7 mouse cellular contexts compared by ENCODE assay signal in the genomic region with DNA sequence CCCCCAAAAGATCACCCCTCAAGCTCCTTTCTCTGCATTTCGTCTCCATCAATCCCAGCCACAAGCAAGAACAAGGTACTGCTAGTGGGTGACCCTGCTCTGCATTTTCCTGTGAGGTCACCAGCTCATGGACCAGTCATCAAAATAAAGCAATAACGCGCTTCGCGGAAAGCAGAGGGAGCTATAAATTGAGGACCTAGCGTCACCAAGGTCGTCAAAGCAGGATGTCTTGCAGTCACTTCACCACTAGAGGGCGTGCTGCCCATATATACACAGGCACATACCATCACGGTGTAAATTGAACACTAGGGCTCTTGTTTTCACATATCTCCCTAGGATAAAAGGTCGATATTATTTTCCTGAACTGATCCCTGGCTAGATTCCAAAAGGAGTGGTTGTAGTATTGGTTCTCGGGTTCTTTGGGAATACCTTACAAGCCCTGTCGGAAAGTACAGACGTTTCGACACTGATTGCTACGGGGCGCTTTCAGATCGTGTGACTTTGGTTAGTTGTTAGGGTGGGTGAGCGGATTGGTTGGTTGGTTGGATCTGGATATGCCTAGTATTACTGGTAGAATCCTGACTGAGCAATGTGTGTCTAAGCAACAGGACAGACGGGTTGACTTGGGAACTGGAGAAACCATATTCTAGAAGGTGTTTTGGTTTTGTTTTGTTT.
DNase-seq lines count a peak whose midpoint lies in the region; ATAC-seq lines count a peak whose summit lies in the region.

No protein-coding gene starts in this region.

- no peaks in the 10 kb centered on the region for H3K9me3 ChIP-seq in intestine, embryonic 14.5 days (ENCODE audit: control insufficient read depth, low read length)

- 50% methylated on average over 19 of the region's 19 CpGs for WGBS in intestine, embryonic 14.5 days

- DNase-seq in adrenal gland, adult 18-20 months (ENCODE audit: low spot score in 2 of 2): peak; percentile 73
- peak; percentile 42 to 57 for DNase-seq in cerebellum, postnatal 4 days (ENCODE audit: low spot score in 2 of 2)
- peak; percentile 61 for DNase-seq in gastrocnemius, postnatal 14 days
- peak; percentile 71 for DNase-seq in intestine, embryonic 14.5 days (ENCODE audit: low spot score)
- DNase-seq in left cerebral cortex, postnatal 14 days (ENCODE audit: low spot score in 2 of 2): peak; percentile 73 to 82
- peak; percentile 75 for DNase-seq in skeletal muscle tissue, adult 2 months (ENCODE audit: low read depth, low spot score)

- H3K27ac ChIP-seq in intestine, embryonic 14.5 days (ENCODE audit: low read depth): no peak overlapping the region

- no peak overlapping the region for H3K4me3 ChIP-seq in intestine, embryonic 14.5 days (ENCODE audit: low read depth, low read length)

- no peaks in the 10 kb centered on the region for H3K4me1 ChIP-seq in intestine, embryonic 14.5 days (replicated peaks; ENCODE audit: control insufficient read depth, insufficient read depth, low read length)

- peaks cover 12% of the 10 kb centered on the region; the same call in 1 of the 2 replicates for H3K36me3 ChIP-seq in intestine, embryonic 14.5 days (ENCODE audit: control insufficient read depth, insufficient read depth, low read length)

- intact Hi-C loops in gastrocnemius, postnatal 14 days (cut with DNase I; ENCODE audit: low total_unique reads): loop anchor here (5.0 kb wide), 1 partner anchor 81 kb away; a partner anchor contains a TSS
- intact Hi-C loops in left cerebral cortex, postnatal 14 days (cut with DNase I): loop anchor here (5.0 kb wide), 2 partner anchors 81 to 146 kb away; a partner anchor contains a TSS

- H3K9ac ChIP-seq in intestine, embryonic 14.5 days (ENCODE audit: low read length): no peak overlapping the region

- H3K4me2 ChIP-seq in intestine, embryonic 14.5 days (ENCODE audit: low read length): no peak overlapping the region

- ATAC-seq in intestine, embryonic 14.5 days (replicated peaks; ENCODE audit: low FRiP score, low TSS enrichment, low read depth): peak; percentile 72
- peak; percentile 97 for ATAC-seq in megakaryocyte-erythroid progenitor cell, adult 5-6 weeks (replicated peaks; ENCODE audit: low FRiP score, low TSS enrichment, poor library complexity, severe bottlenecking)

- H3K27me3 ChIP-seq in intestine, embryonic 14.5 days (replicated peaks; ENCODE audit: control insufficient read depth, insufficient read depth, low read length): no peaks in the 10 kb centered on the region
